Mouse (Mus musculus) embryonic facial prominence, embryonic 11.5 days (tissue): ENCODE data around the gene Upk2. TPM values are rescaled to one million over a fixed set of nuclear protein-coding genes. Genes with fewer than 3 reads are reported as not detected.

Experiments used
- ATAC-seq: fragments of 200-750 bp; cut with Nextera tagmentation; replicated peaks from 2 replicates; pipeline ENCODE4 v1.8.0; 2017; ENCODE audit warnings: low read depth; ENCODE audit not compliant: insufficient number of reproducible peaks, low FRiP score, low TSS enrichment
- DNase-seq: peaks from one replicate; pipeline ENCODE4 v3.0.0-alpha.2; 2015; ENCODE audit warnings: low spot score
- H3K27ac ChIP-seq: fragments of 300-500 bp; sonication (generic); replicated peaks from 2 replicates; pipeline ENCODE4 v1.5.1; 2014; ENCODE audit warnings: mild to moderate bottlenecking, low read depth, low read length, control low read depth
- H3K27me3 ChIP-seq: fragments of 300-500 bp; sonication (generic); 2 replicates; pipeline ENCODE4 v1.6.1; 2014; ENCODE audit warnings: mild to moderate bottlenecking, low read length, moderate library complexity, mixed read lengths; ENCODE audit not compliant: control insufficient read depth, insufficient read depth
- H3K36me3 ChIP-seq: fragments of 300-500 bp; sonication (generic); replicated peaks from 2 replicates; pipeline ENCODE4 v1.6.1; 2014; ENCODE audit warnings: low read depth, mild to moderate bottlenecking, low read length, moderate library complexity, mixed read lengths; ENCODE audit not compliant: control insufficient read depth, insufficient read depth
- H3K4me1 ChIP-seq: fragments of 300-500 bp; sonication (generic); 2 replicates; pipeline ENCODE4 v1.6.1; 2014; ENCODE audit warnings: low read length, mixed read lengths; ENCODE audit not compliant: control insufficient read depth, insufficient read depth
- H3K4me2 ChIP-seq: fragments of 300-500 bp; sonication (generic); 2 replicates; pipeline ENCODE4 v1.6.1; 2014; ENCODE audit warnings: low read depth, mild to moderate bottlenecking, control low read depth, low read length, moderate library complexity
- H3K4me3 ChIP-seq: fragments of 300-500 bp; sonication (generic); 2 replicates; pipeline ENCODE4 v1.5.1; 2014; ENCODE audit warnings: low read depth, low read length, control low read depth
- H3K9ac ChIP-seq: fragments of 300-500 bp; sonication (generic); replicated peaks from 2 replicates; pipeline ENCODE4 v1.6.1; 2014; ENCODE audit warnings: mild to moderate bottlenecking, control low read depth, low read length
- H3K9me3 ChIP-seq: fragments of 300-500 bp; sonication (generic); replicated peaks from 2 replicates; pipeline ENCODE4 v1.6.1; 2016; ENCODE audit warnings: mild to moderate bottlenecking, low read length, inconsistent platforms, mixed read lengths; ENCODE audit not compliant: control insufficient read depth
- WGBS: fragments of 180-500 bp; shearing (Covaris S2); extraction: QIAGEN DNeasy Blood & Tissue Kit; methylation state at CpG from one replicate; pipeline ENCODE4 v1.1.7; 2014; 5-methylcytosine and 5-hydroxymethylcytosine counted together
- polyA plus RNA-seq: library from polyadenylated mRNA; unstranded; fragments of >200 nt; fragmentation: Nextera tagmentation; extraction: Ambion mirVana; gene quantifications from 2 replicates; pipeline ENCODE4 v1.2.1, GENCODE M21; 2014

Gene Upk2
- polyA plus RNA-seq, 1 experiment from 2014 or later = 0.59 TPM

- Histone ChIP-seq H3K4me1 (peaks cover 45% of the 10 kb centered on the region), H3K36me3 (no peaks in the 10 kb centered on the region), H3K4me3 (peak overlapping the region; percentile 98), H3K27me3 (no peaks in the 10 kb centered on the region), H3K9ac (peak overlapping the region; percentile 46), H3K9me3 (no peaks in the 10 kb centered on the region), H3K27ac (no peak overlapping the region), H3K4me2 (peak overlapping the region; percentile 81)
- ATAC-seq (no peak), DNase-seq (no peak)
- 31% methylated on average over 14 of the region's 14 CpGs for WGBS
These were observed 30.9 kb upstream of the Upk2 start for GRCm38 (mm10) chr9:44485516-44486161.

GRCm38 (mm10) chr9:44485105-44485515, 30.3 kb upstream of the Upk2 start:
- ATAC-seq (no peak), DNase-seq (no peak)
- peak overlapping the region; percentile 81 for H3K4me2 ChIP-seq
- no peaks in the 10 kb centered on the region for H3K9me3 ChIP-seq
- H3K4me3 ChIP-seq = peak overlapping the region; percentile 98
- no peaks in the 10 kb centered on the region for H3K36me3 ChIP-seq
- H3K27me3 ChIP-seq = no peaks in the 10 kb centered on the region
- WGBS = 27% methylated on average over 6 of the region's 6 CpGs
- H3K27ac ChIP-seq = no peak overlapping the region
- H3K9ac ChIP-seq = peak overlapping the region; percentile 46
- peaks cover 42% of the 10 kb centered on the region for H3K4me1 ChIP-seq

GRCm38 (mm10) chr9:44484311-44485104, 29.7 kb upstream of the Upk2 start:
- Histone ChIP-seq H3K4me2 (peak overlapping the region; percentile 81), H3K27ac (no peak overlapping the region)
- ATAC-seq = no peak

GRCm38 (mm10) chr9:44483510-44484044, 28.8 kb upstream of the Upk2 start:
- WGBS = 0% methylated on average over 12 of the region's 12 CpGs
- peak overlapping the region; percentile 93 for H3K27ac ChIP-seq
- DNase-seq = peak; percentile 83

More at GRCm38 (mm10) chr9:44484311-44485104, 29.7 kb upstream of the Upk2 start:
- WGBS = 27% methylated on average over 7 of the region's 7 CpGs
- H3K36me3 ChIP-seq = no peaks in the 10 kb centered on the region
- DNase-seq = no peak
- H3K9ac ChIP-seq = peak overlapping the region; percentile 92
- no peaks in the 10 kb centered on the region for H3K27me3 ChIP-seq
- H3K4me1 ChIP-seq = peaks cover 37% of the 10 kb centered on the region
- peak overlapping the region; percentile 98 for H3K4me3 ChIP-seq
- no peaks in the 10 kb centered on the region for H3K9me3 ChIP-seq

GRCm38 (mm10) chr9:44483041-44483509, 28.3 kb upstream of the Upk2 start:
- Histone ChIP-seq H3K4me2 (peak overlapping the region; percentile 81), H3K4me1 (peaks cover 25% of the 10 kb centered on the region), H3K27me3 (no peaks in the 10 kb centered on the region), H3K27ac (peak overlapping the region; percentile 93), H3K9me3 (no peaks in the 10 kb centered on the region), H3K36me3 (no peaks in the 10 kb centered on the region), H3K9ac (peak overlapping the region; percentile 92), H3K4me3 (peak overlapping the region; percentile 98)
- no peak for DNase-seq
- ATAC-seq = no peak
- 0% methylated on average over 32 of the region's 39 CpGs for WGBS

More at GRCm38 (mm10) chr9:44483510-44484044, 28.8 kb upstream of the Upk2 start:
- Histone ChIP-seq H3K4me1 (peaks cover 28% of the 10 kb centered on the region), H3K4me3 (peak overlapping the region; percentile 98), H3K4me2 (peak overlapping the region; percentile 81), H3K27me3 (no peaks in the 10 kb centered on the region), H3K9ac (peak overlapping the region; percentile 92), H3K36me3 (no peaks in the 10 kb centered on the region), H3K9me3 (no peaks in the 10 kb centered on the region)
- ATAC-seq = no peak

- peaks cover 23% of the 10 kb centered on the region for H3K4me1 ChIP-seq
- peak within 1 kb of the TSS; percentile 81 for H3K4me2 ChIP-seq
- peak within 1 kb of the TSS; percentile 98 for H3K4me3 ChIP-seq
- H3K27me3 ChIP-seq = no peaks in the 10 kb centered on the region
- no peaks in the 10 kb centered on the region for H3K9me3 ChIP-seq
- peak within 1 kb of the TSS; percentile 93 for H3K27ac ChIP-seq
- peak; percentile 98 for DNase-seq
- ATAC-seq = peak; percentile 56
- peak within 1 kb of the TSS; percentile 92 for H3K9ac ChIP-seq
- 0% methylated on average over 31 of the region's 31 CpGs for WGBS
- H3K36me3 ChIP-seq = no peaks in the 10 kb centered on the region
These were observed 27.8 kb upstream of the Upk2 start, which contains the start of gene Bcl9l for GRCm38 (mm10) chr9:44482552-44482951. TSS of gene Bcl9l (plus strand) at chr9:44482825.

- ATAC-seq (no peak), DNase-seq (no peak)
- Histone ChIP-seq H3K4me3 (peak overlapping the region; percentile 98; the same call in 1 of the 2 replicates), H3K36me3 (no peaks in the 10 kb centered on the region), H3K27me3 (no peaks in the 10 kb centered on the region), H3K4me2 (peak overlapping the region; percentile 81), H3K27ac (peak overlapping the region; percentile 93; the same call in 1 of the 2 replicates), H3K9ac (no peak overlapping the region), H3K4me1 (peaks cover 21% of the 10 kb centered on the region; the same call in 1 of the 2 replicates), H3K9me3 (no peaks in the 10 kb centered on the region)
- 7% methylated on average over 3 of the region's 3 CpGs for WGBS
These were observed 27.3 kb upstream of the Upk2 start for GRCm38 (mm10) chr9:44482112-44482511.
